Mouse (Mus musculus) heart, postnatal 10 days (tissue): ENCODE data around the gene Tbx18. TPM values are rescaled to one million over a fixed set of nuclear protein-coding genes. Genes with fewer than 3 reads are reported as not detected.

Experiments
- DNase-seq, 2 experiments: peaks; one replicate each; pipeline ENCODE4 v3.0.0; 2021
- intact Hi-C: fragments of 180-260 bp; cut with DNase I; formaldehyde crosslinking; loops from one replicate; pipeline ENCODE4 v1.15.1; 2025
- total RNA-seq, 2 experiments: library from RNA; stranded (reverse); gene quantifications; 2 replicates each; pipeline ENCODE4 v1.2.3; 2021

The Tbx18 gene
- total RNA-seq, result 1 to 10 TPM; 7.8 to 9.4 TPM

DNA sequence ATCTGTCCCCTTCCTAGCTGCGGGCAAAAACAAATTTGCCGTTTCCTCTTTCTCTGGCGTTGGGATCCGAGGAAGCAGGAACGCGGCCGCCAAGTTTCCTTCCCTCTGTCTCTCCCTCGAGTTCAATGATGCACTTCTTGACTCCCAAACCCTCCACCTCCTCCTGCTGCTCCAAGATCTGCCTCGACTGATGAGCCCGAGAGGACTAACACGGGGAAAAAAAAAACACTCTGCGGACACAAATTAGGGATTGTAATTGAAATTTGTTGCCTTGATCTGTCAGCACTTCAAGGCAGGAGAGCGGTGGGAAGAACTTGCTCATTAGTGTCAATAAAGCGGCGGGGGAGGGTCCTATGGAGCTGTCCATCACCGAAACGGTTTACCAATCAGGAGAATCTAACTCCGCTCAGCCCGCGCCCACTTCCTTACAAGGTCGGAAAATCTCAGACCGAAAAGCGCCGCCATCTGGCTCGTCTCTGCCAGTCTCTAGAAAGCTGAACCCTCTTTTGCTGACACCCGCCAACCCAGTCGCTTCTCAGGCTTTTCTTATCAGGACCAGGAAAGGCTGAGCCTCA, at the start of gene Tbx18:
Gene Tbx18, minus strand, starts transcription at position 300 of the 575 bp plus-strand sequence.
- peak; percentile 89 to 93 for DNase-seq
- intact Hi-C loops, result loop anchor here (5.0 kb wide), 3 partner anchors 314 to 491 kb away; no protein-coding TSS in a partner anchor

DNA sequence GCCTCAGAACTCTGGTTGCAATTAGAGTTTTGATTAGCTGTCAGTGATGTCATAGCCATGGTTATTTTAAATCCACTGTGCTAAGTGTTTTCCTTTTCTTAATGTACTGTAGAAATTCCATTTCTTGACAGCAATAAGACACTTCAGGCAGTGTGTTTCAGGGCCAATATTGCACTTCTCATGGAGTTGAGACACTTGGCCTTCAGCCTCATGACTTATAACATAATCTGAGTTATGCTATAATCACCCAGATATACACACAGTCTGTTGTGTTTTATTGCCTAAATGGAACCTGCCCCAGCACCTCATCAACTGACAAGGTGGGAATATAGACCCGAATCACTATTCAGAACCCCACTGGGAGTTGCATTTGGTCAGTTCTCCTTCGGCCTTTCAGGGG, 42.9 kb upstream of the Tbx18 start:
- intact Hi-C loops, result no loop called here
- no peak for DNase-seq

DNA sequence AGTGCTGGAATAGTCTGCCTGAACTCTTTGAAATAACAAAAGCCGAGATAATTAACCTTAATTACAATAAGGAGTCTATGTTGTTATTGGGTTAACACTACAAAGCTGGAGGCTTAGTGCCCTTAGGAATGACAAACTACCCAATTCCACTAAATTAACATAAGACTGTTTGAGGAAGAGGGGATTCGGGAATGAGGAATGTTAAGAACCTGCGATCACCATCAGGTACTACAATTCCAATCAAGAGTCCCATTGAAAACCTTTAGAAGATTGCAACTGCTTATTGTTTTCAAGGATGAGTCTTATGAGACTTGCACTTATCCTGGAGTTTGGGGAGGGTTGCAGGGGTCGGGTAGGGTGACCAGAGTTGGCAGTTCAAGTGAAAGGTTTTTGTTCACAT, 24.6 kb upstream of the Tbx18 start:
- DNase-seq, result no peak
- intact Hi-C loops, result no loop called here

DNA sequence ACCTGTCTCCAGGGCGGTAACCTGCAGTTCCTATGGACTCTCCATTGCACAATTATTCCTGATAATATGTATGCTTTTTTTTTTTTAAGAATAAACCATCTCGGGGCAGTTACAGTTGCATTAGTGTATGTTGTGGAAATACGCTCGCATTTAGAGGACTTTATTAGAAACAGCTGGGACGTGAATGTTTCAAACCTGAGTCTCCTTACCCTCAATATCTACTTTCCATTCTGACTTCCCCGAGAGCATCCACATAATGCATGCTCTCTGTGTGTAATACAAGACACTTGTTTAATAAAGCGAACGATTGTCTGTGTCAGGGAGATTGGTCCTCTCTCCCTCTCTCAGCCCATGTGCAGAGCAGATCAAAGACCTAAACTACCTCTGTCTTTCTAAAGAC, 10.5 kb upstream of the Tbx18 start:
- DNase-seq, result no peak
- intact Hi-C loops, result loop anchor here (5.0 kb wide), 1 partner anchor 319 kb away; no protein-coding TSS in a partner anchor

DNA sequence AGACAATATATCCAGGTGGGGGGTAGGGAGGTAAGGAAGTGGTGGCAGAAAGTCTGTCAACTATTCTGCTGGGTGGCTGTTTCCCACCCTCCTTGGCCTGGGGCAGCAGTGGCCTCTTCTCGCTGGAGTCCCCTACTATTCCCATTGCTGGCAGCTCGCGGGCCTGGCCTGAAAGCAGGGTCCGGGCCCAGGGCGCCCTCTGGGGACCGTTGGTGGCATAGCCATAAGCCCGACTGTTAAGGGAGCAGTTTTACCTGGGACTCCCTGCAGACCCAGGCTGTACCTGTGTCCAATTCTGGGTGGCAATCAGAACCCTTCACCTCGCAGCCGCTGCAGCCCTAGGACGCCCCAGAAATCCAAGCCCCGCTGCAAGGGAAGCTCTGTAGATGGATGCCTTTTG, 9.6 kb upstream of the Tbx18 start:
- intact Hi-C loops, result loop anchor here (5.0 kb wide), 1 partner anchor 318 kb away; no protein-coding TSS in a partner anchor
- DNase-seq, result peak; percentile 68 to 79

DNA sequence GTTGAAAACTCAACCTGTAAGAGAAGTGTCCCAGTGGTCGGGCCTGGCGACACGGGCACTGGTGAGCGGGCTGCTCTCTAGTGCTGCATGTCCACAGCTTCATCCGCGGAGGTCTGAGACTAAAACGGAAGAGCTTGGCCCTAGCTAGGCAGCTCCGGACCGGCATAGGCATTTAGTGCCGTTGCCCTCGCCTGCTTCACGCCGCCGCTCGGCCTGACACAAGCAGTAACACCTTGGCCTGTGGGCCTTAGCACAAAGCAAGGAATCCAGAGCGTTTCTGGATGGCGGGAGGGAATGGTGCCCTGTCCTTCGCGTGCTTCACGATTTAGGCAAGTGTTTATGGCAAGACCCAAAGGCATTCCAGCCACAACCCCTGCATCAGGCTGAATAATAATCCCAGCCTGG, 9.2 kb upstream of the Tbx18 start:
- DNase-seq, result peak in 1 of 2 experiments; percentile 25
- intact Hi-C loops, result loop anchor here (5.0 kb wide), 1 partner anchor 318 kb away; no protein-coding TSS in a partner anchor

DNA sequence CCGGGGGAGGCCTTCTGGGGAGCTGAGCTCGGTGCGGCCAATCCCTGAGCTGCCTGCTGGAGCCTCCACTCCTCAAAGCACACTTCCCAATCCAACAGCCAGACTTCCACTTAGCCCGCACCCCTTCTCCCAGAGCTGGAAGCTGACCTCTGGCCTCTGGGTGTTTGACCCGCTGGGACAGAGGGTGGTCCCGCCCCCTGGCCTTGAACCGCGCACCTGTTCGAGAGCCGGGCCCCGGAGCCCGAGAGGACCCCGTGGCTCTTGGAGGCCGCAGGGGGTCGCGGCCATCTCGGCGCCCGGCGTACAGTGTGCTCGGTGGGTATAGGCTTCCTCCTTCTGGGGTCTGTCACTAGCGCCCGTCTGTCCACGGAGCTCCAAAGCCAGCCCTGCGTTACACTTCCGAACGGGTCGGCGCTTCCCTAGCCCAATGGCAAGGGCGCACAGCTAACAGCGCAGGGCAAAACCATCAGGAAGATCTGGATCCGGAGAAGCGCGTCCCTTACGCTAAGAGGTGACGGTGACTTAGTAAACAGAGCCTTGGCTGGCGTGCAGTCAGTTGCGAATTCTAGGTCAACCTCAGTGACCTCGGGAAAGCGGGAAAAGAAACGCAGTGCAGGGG, 8.6 kb upstream of the Tbx18 start:
- DNase-seq, result peak; percentile 42 to 49
- intact Hi-C loops, result loop anchor here (5.0 kb wide), 2 partner anchors 103 to 317 kb away; no protein-coding TSS in a partner anchor

DNA sequence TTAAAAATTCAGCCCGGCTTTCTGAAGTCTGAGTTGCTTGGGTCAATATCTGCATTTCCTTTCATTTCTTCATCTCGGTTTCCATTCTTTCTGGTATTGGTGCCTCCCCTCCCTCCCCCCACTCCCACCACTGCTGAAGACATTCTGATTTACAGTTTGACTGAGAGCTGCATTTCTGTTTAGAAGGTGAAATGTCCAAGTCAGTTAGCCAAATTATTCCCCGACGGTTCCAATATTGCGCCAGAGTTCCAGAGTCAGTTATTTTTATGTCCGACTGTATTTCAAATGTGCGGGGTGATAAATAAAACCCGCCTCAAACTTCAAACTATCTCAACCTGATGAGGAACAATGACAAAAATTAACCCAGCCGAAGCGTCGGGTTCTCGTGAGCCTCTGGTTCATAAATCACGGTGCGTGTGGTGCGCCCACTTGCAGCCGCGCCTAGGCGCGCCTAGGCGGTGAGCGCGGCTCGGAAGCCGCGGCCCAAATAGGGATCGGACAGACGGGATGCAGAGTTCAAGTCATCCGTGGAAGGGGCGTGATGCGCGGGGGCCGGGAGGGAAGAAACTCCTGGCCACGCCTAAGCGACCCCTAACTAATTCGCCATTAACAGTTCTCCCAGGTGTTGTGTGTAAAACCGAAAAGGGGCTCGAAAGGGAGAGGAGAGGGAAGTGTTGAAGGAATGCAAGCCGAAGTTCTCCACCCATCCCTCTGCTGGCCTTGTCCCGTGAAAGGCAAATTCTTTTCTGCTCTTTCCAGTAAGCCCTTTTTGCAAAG, 7.9 kb upstream of the Tbx18 start:
- intact Hi-C loops, result loop anchor here (5.0 kb wide), 1 partner anchor 103 kb away; no protein-coding TSS in a partner anchor
- no peak for DNase-seq

DNA sequence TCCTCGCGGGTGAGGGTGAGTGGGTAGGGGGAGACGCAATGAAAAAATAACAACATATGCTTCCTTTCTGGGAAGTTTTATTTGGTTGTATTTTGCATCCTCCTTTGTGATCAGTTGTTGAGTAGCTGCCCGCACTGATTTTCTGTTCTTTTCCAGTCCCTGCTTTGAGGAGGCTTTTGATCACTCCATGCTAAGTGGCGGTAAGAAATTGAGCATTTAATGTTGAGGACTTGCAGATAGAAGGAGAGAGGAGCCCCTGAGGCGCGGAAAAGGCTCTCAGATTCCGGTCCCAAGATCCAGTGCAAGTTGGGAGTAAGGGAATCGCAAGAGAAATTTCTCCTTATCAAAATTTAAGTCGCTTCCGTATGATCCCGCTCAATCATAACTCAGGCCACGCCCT, 7.1 kb upstream of the Tbx18 start:
- peak; percentile 36 to 41 for DNase-seq
- intact Hi-C loops, result loop anchor here (5.0 kb wide), 1 partner anchor 104 kb away; no protein-coding TSS in a partner anchor

DNA sequence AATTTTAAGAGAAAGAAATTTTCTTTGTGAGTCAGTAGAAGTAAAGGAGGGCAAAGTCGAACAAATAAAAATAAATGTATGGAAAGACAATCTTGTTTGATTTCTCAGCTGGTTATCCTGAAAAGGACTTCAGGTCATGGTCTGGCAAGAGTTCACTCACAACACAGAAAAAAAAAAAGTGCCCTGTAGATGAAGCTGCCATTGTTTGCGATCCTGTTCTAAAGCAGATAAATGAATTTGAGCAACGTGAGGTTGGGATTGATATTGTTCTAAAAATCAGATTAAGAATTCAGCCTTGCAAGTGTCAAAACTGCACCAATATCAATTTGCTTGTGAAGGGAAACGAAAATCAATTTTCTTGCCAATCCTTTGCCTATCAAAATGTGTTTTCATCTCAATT, 6.2 kb upstream of the Tbx18 start:
- intact Hi-C loops, result loop anchor here (5.0 kb wide), 1 partner anchor 105 kb away; no protein-coding TSS in a partner anchor
- DNase-seq, result no peak

DNA sequence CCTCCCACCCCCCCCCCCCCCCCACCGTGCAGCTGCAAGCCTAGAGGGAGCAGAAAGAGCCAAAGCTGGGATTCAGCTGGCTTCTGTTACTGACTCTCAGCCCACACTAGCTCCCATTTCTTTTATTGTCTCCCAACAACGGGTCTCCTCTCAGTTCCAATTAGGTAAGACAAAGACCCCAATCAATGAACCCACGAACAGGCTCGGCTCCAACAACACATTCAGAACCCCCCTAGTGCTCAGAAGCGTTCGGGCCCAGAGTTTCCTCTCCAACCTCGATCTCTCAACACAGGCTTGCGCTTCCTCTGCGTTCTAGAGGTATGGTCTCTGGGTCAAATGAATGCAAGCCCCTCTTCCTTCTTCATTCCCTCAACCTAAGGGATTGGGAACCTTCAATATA, 4.0 kb upstream of the Tbx18 start:
- DNase-seq, result no peak
- intact Hi-C loops, result loop anchor here (5.0 kb wide), 1 partner anchor 107 kb away; no protein-coding TSS in a partner anchor

DNA sequence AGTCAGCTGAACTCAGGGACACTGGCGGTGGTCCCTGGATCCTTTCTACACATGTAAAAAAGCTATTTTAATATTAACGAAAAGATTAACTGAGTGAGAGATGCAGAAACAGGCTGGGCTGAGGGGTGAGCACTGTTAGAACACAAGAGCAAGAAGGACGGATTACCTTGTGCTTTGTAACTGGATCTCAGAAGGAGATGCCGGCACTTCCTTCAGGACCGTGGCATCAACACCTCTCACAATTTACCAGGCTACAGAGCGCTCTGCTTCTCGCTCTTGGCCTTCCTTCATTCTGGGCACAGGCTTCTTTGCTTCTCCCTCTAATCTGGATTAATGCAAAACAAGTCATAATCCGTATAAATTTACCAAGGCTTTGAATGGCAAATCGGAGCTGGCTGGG, 3.6 kb upstream of the Tbx18 start:
- DNase-seq, result no peak
- intact Hi-C loops, result loop anchor here (5.0 kb wide), 4 partner anchors 108 to 488 kb away; no protein-coding TSS in a partner anchor

DNA sequence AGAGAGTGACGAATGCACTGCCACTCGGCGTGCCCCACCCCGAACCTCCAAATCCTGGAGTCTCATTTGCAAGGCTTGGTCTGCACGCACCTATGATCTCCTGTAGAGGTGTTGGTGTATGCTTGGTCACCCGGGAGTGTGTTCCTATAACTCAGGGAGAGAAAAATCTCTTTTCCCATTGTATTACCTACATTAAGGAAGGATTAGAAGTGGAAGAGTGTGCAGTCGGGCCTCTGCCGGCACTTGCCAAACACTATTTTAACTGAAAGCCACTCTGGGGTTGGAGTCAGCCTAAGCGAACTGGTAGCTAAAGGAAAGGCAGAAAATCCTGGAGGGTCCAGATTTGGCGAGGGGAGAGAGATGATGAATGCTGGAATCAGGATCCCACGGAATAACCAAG, 2.7 kb upstream of the Tbx18 start:
- DNase-seq, result no peak
- intact Hi-C loops, result loop anchor here (5.0 kb wide), 3 partner anchors 316 to 489 kb away; no protein-coding TSS in a partner anchor

DNA sequence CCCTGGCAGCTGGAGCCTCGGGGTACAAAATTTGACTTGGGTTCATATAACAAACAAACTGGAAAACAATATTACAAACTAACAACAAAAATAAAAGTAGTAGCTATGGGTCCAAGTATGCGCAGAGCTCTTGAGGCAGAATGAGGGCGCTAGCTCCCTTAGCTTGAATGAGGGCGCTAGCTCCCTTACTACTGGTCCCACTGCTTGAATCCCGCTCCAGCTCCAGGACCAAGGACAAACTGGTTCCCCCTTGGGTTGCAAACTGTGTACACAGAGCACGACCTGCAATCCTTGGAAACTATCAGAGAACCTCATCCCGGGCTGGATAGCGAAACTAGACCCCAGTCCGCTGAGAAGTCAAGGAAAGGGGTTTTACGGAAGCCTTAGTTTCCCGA, 2.2 kb upstream of the Tbx18 start:
- peak in 1 of 2 experiments; percentile 46 for DNase-seq
- intact Hi-C loops, result loop anchor here (5.0 kb wide), 3 partner anchors 316 to 489 kb away; no protein-coding TSS in a partner anchor

DNA sequence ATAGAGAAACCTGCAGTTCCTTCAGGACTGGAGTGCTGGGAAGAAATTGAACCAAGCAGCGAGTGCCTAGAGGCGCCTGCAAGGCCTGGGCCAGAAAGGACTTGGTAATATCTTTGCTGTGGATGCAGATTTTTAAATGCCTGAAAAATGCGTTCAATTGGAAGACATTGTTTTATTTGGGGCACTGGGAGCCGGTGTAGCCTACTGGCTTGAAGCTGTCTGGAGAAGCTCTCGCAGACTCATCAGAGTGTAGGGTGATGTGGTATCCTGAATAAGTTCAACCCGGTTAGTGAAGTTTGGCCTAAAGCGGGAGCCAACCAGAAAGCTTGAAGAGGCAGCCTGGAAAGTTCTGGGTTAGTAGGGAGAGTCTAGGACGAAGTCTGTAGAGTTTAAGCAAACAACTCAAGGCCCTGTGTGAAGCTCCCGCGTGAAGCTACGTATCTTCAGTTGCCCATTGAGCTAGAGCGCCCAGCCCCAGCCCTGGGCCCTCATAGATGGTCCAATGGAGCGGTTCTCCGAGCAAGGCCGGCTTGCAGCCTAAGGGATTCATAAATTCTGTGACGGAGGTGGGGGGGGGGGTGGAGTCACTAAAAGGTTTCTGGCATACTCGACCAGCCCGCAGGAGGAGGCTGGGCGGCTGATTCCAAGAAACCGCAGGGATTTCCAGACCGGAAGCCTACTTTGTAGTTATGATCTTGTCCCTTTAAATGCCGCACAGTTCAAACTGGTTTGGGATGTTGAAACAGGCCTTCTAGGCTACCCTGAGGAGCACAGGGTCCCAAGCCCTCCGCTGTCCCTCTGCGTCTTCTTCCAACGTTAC, 1.6 kb upstream of the Tbx18 start:
- peak; percentile 42 to 45 for DNase-seq
- intact Hi-C loops, result loop anchor here (5.0 kb wide), 3 partner anchors 315 to 490 kb away; no protein-coding TSS in a partner anchor

DNA sequence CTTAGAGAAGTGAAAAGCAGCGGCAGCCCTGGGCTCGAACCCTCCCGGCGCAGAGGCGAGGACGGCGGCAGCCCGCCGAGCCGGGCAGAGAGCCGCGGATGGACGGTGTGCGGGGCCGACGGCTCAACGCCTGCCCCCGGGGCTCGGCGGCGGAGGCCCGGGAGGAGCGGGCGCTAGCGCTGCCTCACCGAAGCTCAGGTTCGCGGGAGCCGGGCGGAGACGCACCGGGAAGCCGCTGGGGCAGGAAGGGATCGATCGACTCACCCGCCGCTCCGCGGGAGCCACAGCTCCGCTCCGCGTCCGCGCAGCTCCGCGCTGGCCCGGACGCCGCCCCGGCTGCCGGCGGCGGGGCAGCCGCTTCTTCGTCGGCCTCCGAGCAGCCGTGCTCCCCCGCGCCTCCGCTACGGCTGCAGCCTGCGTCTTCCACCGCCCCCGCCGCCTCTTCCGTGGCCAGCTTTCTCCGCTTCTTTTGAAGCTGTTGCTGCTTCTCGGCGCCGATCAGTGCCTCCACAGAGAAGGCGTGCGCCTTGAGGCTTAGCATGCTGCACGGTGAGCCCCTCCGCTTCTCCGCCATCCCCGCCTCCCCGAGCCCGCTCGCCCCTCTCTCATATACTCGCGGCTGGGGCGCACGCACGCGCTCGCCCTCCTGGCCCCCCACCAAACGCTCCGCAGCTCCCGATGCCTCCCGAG, 644 bp downstream of the Tbx18 start:
- intact Hi-C loops, result loop anchor here (5.0 kb wide), 3 partner anchors 313 to 492 kb away; no protein-coding TSS in a partner anchor
- DNase-seq, result peak; percentile 53 to 63

DNA sequence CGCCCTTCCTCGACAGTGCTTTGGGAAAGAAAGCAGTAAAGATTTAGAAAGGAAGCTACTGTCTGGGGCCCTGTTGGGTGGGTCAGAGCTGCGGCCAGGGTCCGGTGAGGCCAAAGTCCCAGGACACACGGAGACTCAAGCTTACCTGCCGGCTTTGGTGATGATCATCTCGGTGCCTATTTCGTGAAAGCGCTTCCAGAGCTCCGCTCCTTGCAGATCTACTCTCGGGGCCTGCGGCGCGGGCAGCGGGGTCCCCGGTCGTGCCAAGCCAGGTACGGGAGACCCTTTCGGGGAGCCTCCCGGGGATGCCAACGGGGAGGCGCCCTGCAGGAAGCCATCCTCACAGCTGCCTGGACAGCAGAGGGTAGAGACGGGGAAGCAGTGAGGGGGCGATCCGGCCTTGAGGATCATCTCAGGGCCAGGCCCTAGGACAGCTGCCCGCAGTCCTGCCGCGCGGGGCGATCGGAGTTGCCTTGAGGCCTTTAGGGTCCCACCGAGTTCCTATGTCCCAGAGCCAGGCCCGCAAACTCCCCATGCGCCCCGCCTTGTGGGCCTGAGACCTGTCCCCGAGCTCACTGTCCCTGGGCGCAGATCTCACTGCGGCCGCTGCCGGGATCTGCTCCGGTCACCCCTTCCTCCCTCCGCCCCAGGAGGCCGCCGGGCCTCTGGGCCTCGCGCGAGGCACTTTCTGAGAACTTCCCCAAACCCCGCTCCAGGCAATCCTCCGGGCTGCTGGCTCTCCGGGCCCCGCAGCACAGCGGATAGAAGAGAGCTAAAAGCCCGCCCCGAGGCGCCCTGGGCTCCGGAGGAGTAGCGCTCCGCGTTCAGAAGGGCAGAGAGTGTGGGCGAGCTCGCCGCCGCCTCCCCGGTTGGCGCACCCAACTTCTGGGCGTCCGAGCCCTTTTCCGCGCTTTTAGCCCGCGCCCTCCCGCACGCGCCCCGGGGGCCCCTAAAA, 1.5 kb downstream of the Tbx18 start:
- peak; percentile 62 to 71 for DNase-seq
- intact Hi-C loops, result loop anchor here (5.0 kb wide), 3 partner anchors 312 to 493 kb away; no protein-coding TSS in a partner anchor

DNA sequence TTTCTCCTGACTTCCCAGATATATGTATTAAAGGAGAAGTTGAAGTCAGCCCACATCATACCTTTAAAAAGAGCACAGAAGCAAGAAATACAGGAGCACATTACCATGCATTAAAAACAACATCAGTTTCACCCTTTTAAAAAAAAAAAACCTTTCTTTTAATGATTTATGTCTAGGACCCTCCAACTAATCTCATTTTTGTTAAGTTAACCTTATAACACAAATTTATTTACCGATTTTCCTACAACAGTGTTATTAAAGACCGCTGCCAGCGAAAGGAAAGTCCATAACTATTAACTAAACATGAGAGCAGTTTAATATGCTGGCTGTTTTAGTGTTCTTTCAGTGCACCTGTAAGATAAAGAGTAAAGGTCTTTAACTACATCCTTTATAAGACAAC, 3.0 kb downstream of the Tbx18 start:
- intact Hi-C loops, result no loop called here
- DNase-seq, result no peak
